Mouse (Mus musculus) cerebellum, adult 2 months (tissue): ENCODE results near the gene Mboat7. TPM values are rescaled to one million over a fixed set of nuclear protein-coding genes. Genes with fewer than 3 reads are reported as not detected.
"Not testable (repeated sequence)": the region's sequence is repeated elsewhere in the genome, so short reads cannot be mapped to it uniquely, and the experiment has no call there.

Source experiments
- DNase-seq, 2 experiments: peaks; one replicate each; pipeline ENCODE4 v3.0.0; 2021
- H3K27ac ChIP-seq: fragments of 200-500 bp; 2 replicates; pipeline ENCODE4 v1.5.1; 2012; ENCODE audit warnings: low read length, control low read depth, inconsistent platforms; ENCODE audit not compliant: insufficient read depth
- H3K27me3 ChIP-seq: fragments of 200-500 bp; 2 replicates; pipeline ENCODE4 v1.6.1; 2012; ENCODE audit warnings: inconsistent platforms, mild to moderate bottlenecking, low read length, moderate library complexity; ENCODE audit not compliant: control insufficient read depth, insufficient read depth
- H3K4me1 ChIP-seq: fragments of 200-500 bp; 2 replicates; pipeline ENCODE4 v1.6.1; 2011; ENCODE audit warnings: low read length; ENCODE audit not compliant: control insufficient read depth, insufficient read depth
- H3K4me3 ChIP-seq: fragments of 200-500 bp; replicated peaks from 2 replicates; pipeline ENCODE3; 2011; ENCODE audit warnings: mild to moderate bottlenecking, low read depth, low read length, control low read depth; ENCODE audit not compliant: insufficient read depth
- CTCF ChIP-seq: fragments of 200-500 bp; IDR thresholded peaks from 2 replicates; pipeline ENCODE4 v1.5.1; 2011; ENCODE audit warnings: low read depth, mild to moderate bottlenecking, control low read depth, low read length, moderate library complexity, borderline replicate concordance; ENCODE audit not compliant: insufficient read depth
- POLR2A ChIP-seq: fragments of 200-500 bp; IDR thresholded peaks from 2 replicates; pipeline ENCODE4 v1.6.1; 2011; ENCODE audit warnings: low read length, control low read depth, borderline replicate concordance; ENCODE audit not compliant: insufficient read depth
- WGBS: fragments of 180-500 bp; shearing (Covaris S2); methylation state at CpG from one replicate; pipeline ENCODE4 v1.1.7; 2018; 5-methylcytosine and 5-hydroxymethylcytosine counted together
- polyA plus RNA-seq: library from polyadenylated mRNA; depleted of rRNA; stranded (reverse); fragments of >200 nt; gene quantifications from 2 replicates; pipeline ENCODE4 v1.2.3, GENCODE M21; 2012

Gene Mboat7
- polyA plus RNA-seq, 1 experiment, result 115 TPM

DNA sequence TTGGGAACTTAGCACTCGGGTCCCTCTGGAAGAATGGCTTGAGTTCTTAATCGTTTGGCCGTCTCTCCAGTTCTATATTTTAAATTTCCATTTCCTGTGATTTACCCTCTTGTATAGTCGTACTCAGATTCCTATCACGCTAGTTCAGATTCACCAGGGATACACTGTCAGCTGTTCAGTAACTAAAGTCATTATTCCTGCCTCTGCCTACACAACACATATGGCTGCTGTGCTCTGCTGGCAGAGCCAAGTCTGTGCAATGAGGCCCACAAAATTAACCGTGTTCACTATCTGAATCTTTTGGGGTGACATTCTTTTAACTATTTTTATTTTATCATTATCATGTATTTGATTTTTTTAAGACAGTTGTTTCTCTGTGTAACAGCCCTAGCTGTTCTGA, 5.1 kb upstream of the Mboat7 start:
- WGBS, result 93% methylated on average over 6 of the region's 6 CpGs
- Histone ChIP-seq H3K27me3 (no peaks in the 10 kb centered on the region), H3K27ac (no peak overlapping the region), H3K4me3 (no peak overlapping the region), H3K4me1 (no peaks in the 10 kb centered on the region)
- no peak for DNase-seq
- TF ChIP-seq POLR2A, result no peak
- TF ChIP-seq CTCF, result no peak

DNA sequence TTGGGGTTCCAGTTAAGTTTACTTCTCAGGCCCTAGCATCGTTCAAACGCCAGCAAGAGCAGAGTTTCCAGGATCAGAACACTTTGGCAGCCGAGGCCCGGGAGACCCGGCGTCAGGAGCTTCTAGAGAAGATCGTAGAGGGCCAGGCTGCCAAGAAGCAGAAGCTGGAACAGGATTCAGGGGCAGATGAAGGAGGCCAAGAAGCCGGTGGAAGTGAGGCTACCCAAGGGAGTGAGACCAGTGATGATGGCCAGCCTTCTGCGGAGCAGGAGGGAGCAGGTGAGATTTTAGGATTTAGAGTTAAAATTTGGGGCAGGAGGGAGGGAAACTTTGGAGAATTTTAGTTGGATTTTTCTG, 1.6 kb upstream of the Mboat7 start:
- DNase-seq, result peak in 1 of 2 experiments; percentile 47
- WGBS, result 3% methylated on average over 9 of the region's 9 CpGs
- H3K4me3 ChIP-seq, result peak overlapping the region; percentile 49
- not testable (repeated sequence) for H3K27me3 ChIP-seq, H3K4me1 ChIP-seq, H3K27ac ChIP-seq

DNA sequence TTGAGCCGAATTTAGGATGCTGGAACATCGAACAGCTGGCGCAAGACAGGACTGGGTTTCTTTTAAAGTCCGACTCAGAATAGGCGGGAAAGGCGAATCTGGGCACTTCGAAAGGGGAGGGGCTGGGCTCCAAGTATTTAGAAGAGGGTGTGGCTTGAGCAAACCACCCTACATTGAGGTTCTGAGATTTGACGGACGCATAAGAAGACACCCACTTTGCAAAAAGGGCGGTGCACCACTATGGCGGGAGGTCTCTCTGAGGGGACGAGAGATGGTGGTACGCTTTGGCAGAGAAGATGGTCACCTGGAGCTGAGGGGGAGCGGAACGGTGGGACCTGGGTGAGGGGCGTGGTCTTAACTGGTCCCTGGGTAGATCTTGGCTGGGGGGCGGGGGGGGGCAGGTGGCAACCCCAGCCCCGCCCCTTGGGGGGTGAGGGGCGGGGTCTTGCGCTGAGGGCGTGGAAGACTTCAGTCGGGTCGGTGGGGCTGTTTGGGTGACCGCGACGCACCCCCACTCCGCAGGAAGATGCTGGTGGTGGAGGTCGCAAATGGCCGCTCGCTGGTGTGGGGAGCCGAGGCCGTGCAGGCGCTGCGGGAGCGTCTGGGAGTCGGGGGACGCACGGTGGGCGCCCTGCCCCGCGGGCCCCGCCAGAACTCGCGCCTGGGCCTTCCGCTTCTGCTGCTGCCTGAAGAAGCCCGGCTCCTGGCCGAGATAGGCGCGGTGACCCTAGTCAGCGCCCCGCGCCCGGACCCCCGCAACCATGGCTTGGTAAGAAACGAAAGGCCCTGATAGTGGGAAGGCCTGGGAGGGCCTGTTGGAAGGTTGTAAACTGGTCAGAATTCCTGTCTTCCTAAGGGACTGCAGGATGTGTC, 989 bp upstream of the Mboat7 start:
- WGBS, result under 1% methylated on average over 55 of the region's 55 CpGs
- no peaks in the 10 kb centered on the region for H3K4me1 ChIP-seq
- TF ChIP-seq CTCF, result no peak
- TF ChIP-seq POLR2A, result no peak
- H3K27me3 ChIP-seq, result no peaks in the 10 kb centered on the region
- peak; percentile 49 to 51 for DNase-seq
- peak overlapping the region; percentile 63 for H3K27ac ChIP-seq
- peak overlapping the region; percentile 86 for H3K4me3 ChIP-seq

DNA sequence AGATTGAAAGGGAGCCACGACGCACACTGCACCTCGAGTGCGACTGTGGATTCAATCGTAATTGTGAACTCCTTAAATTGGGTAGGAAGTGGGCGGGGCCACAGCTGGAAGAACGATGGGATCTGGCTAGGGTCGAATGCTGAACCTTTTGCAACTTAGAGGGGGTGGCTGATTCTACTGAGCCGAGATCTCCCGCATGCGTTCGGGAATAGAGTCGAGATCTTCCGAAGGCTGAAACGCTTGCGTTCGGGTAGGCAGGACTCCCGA, 419 bp upstream of the Mboat7 start:
- H3K27ac ChIP-seq, result peak overlapping the region; percentile 63
- WGBS, result under 1% methylated on average over 18 of the region's 18 CpGs
- DNase-seq, result no peak
- H3K27me3 ChIP-seq, result no peaks in the 10 kb centered on the region
- no peaks in the 10 kb centered on the region for H3K4me1 ChIP-seq
- TF ChIP-seq POLR2A, result no peak
- TF ChIP-seq CTCF, result no peak
- H3K4me3 ChIP-seq, result peak overlapping the region; percentile 86

DNA sequence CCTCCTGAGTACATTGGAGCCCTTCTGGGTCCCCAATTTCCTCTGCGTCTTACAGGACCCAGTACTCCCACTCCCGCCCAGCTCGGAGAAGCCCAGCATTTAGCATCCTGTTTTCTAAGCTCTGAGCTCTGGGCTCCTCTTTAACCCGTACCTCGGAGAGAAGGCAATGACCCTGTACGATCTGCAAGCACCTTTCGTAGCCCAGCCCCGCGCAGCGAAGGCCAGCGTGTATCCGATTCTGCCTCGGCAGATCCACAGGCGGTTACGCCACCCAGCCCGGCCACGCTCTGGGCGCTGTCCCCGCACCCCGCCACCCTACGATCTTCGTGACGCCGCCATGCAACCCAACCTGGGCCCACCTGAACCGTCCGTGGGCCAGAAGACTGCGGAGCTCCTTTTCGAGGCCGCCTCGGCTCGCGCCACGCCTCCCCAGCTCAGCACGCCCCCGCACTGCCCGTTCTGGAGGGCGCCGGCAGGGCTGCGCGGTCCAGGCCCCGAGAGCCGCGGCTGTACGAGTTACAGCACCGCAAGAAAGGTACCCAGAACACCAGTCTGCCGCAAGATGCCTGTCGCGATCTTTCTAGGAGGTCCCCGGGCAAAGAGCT, 839 bp downstream of the Mboat7 start, which contains the start of gene Tsen34:
Gene Tsen34 (plus strand): TSS at position 482 of the 605 bp plus-strand sequence.
- DNase-seq, result no peak
- Histone ChIP-seq H3K27ac (peak within 1 kb of the TSS; percentile 63), H3K4me1 (no peaks in the 10 kb centered on the region), H3K27me3 (no peaks in the 10 kb centered on the region), H3K4me3 (peak within 1 kb of the TSS; percentile 86)
- TF ChIP-seq POLR2A (no peak), CTCF (no peak)
- under 1% methylated on average over 49 of the region's 49 CpGs for WGBS

DNA sequence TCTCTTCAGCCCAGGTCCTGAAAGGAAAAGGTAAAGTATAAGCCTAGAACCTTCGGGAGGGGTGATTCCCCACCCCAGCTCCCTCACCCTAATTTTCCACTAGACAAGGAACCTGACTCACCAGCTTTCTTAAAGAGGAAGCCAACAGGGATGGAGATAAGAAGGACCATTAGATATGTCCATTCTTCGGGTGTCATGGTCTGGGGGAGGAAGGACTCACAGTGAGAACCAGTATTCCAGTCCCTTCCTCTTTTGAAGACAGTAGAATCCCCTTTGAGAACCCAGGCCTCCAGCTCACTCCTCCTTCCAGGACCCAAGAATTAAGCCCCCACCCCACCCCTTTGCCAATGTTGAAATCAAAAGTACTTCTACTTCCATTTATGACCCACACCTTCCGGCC, 1.4 kb downstream of the Mboat7 start:
- Histone ChIP-seq H3K27me3 (no peaks in the 10 kb centered on the region), H3K4me3 (peak overlapping the region; percentile 86), H3K4me1 (no peaks in the 10 kb centered on the region), H3K27ac (no peak overlapping the region)
- TF ChIP-seq CTCF, result no peak
- WGBS, result 49% methylated on average over 3 of the region's 3 CpGs
- no peak for DNase-seq

DNA sequence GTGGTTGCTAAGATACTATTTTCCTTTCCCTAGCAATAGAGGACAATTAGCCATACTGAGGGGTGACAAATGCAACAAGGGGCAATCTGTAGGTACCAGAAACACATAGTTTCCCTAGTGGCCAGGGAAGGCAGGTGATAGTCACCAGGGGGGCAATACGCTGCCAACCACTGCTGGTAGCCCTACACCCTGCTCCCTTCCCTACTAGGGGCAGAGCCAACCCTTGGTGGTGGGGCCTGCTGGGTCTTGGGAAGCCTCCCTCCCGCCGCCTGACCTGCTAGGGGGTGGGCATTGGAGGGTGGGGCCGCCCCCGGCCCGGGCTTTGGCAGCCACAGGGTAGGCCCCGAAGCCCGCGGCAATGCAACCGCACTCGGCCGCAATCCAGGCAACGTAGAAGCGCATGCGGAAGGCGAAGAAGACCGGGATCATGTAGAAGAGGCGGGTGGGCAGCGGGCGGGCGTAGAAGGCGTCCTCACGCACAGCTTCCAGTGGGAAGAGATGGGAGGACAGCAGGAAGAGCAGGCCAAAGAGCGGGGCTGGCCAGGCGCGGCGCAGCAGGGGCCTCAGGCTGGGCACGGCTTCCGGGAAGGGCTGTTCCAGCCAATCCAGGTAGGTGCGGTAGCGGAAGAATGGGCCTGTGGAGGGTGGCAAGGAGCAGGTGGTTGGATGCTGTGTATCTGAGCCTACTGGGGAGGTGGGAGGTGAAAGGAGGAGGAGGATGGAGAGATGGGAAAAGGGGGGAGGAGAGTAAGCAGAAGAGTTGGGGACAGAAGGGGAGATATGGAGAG, 7.7 kb downstream of the Mboat7 start:
- no peak for TF ChIP-seq POLR2A
- no peak for TF ChIP-seq CTCF
- no peaks in the 10 kb centered on the region for H3K4me1 ChIP-seq
- H3K27me3 ChIP-seq, result no peaks in the 10 kb centered on the region
- H3K27ac ChIP-seq, result no peak overlapping the region; the same call in 1 of the 2 replicates
- DNase-seq, result peak; percentile 70 to 79
- no peak overlapping the region for H3K4me3 ChIP-seq
- 68% methylated on average over 31 of the region's 31 CpGs for WGBS

DNA sequence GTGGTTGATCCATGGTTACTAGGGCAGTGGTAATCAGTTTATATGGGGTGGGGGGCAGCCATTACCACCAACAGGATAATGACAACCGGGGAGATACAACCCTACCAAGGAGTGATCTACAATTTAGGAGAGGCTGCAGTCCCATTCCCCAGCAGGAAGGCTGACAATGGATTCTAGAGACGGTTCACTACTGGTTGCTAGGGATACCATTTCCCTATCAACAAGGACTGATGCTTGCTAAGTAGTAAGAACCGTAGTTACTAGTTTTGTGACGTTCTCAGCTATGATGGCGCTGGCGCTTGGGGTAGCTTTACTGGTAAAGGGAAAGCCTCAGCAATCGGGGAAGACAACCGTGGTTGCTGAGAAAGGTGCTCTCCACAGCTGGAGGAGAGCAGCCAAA, 8.6 kb downstream of the Mboat7 start:
- no peak overlapping the region for H3K27ac ChIP-seq
- DNase-seq, result no peak
- TF ChIP-seq CTCF (no peak), POLR2A (no peak)
- no peaks in the 10 kb centered on the region for H3K4me1 ChIP-seq
- H3K27me3 ChIP-seq, result no peaks in the 10 kb centered on the region
- 68% methylated on average over 8 of the region's 8 CpGs for WGBS
- H3K4me3 ChIP-seq, result no peak overlapping the region
